Mouse (Mus musculus): ENCODE results near the gene 4930519G04Rik. TPM values are rescaled to one million over a fixed set of nuclear protein-coding genes. Genes with fewer than 3 reads are reported as not detected.
"Not testable (repeated sequence)": the region's sequence is repeated elsewhere in the genome, so short reads cannot be mapped to it uniquely, and the experiment has no call there.

The 4930519G04Rik gene
- total RNA-seq, 4 experiments from 2014 or later: not detected

DNA sequence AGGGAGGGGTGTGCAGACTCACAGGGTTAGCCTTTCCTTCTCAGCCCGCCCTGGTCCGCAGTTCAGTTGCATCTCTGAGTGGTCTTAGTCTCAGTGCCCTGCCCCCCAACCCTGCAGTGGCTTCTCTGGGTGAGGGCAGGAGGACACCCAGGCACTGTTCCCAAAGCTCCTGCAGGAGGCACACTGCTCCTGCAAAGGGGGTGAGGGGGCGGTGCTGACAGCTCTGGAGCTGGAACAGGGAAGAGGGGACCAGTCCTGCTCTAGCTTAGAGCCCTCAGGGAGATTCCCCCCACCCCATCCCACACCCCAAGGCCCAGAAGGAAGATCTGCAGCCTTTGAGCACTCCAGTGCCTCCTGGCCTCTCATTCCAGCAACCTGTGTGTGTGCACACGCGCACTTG is 10.8 kb upstream of the 4930519G04Rik start:
- no peak for DNase-seq

DNA sequence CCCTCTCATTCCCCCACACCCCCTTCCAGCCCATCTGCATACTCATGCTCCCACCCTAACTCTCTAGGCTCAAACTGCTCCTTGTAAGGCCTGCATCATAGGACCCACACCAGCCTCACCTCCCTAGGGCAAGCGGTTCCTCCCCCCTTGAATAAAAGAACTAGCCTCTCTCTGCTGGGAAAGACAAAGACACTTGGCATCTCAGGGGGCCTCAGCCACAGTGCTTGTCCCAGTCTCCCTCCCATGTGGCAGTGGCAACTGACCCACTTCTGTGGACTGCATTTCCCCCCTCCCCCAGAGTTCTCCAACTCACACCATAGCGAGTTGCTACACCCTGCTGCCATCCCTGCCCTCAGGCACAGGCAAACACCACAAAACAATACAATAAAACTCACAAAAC is 9.1 kb upstream of the 4930519G04Rik start:
- DNase-seq: not testable (repeated sequence)

DNA sequence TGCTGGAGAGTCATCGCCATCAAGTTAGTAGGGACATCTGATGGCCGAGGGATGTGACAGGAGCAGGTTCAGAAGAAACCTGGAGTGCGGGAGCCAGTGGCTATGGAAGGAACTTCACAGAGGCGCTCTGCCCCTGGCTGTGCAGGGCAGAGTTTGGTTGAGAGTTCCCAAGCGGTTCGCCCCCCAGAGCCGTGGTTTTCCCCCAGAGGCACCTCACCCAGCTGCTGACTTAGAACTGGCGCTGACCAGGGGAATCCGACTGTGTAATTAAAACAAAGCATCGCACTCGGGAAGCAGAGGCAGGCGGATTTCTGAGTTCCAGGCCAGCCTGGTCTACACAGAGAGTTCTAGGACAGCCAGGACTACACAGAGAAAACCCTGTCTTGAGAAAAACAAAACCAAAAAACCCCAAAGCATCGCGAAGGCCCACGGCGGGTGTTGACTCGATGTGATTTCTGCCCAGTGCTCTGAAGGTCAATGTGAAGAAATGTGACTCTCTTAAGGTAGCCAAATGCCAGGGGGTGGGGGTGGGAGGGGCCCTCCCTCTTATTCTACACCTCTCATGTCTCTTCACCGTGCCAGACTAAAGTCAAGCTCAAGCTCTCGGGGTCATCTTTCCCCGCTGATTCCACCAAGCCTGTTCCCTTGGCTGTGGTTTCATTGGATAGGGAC is 1.8 kb upstream of the 4930519G04Rik start:
- DNase-seq: no peak

DNA sequence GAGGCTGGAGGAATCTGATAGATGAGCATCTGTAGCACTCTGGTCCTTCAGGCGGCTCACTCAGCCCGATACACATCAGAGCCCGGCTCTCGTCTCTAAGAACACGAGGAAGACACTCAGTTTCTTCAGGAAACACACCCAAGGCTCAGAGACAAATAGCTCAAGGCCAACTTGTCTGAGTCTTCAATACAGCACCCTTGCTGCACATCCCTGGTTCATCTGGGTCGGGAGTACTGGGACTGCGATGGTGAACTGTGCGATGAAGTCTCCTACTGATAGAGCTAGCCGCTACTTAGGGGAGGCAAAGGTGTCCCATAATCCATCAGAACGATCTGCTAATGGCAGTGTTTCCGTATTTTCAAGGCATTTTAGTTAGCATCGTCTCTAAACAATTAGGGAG is 5.1 kb downstream of the 4930519G04Rik start, which contains the start of gene Gm9936:
Gene Gm9936 (minus strand): TSS at position 101 of the 400 bp plus-strand sequence.
- no peak for DNase-seq

DNA sequence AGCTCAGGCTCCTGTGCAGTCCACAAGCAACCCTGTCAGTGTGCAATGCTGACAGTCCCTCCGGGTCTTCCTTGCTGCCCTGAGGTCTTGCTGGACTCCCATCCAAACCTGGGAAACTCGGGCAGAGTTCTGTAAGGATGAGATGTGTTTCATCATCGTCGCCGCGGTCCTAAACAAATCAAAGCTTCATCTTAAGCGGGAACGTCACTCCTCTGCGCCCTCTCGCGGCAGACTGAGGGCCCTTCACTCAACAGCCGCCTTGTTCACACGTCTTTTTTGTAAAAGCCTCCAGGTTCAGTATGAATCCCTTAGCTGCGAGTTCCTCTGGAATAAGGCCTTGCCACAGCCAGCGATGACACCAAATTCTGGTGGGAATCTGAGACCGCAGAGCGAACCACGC is 5.8 kb downstream of the 4930519G04Rik start:
- peak; percentile 23 for DNase-seq

DNA sequence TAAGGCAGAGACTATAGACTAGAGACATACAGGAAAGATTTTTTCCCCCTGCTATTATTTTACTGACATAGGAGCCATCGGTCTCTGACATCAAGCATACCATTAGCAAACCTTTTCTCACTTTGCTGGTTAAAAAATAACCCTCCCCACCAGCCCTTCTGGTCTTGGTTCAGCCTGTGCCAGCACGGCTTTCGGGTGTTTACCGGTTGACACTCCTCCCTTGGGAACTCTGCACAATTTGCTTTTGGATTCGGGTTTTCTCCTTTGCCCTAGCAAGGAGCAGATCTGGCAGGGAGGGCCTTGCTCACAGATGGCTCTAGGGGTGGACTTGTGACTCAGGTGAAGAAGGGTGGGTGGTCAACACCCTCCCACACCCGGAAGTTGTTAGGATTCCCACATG is 8.3 kb downstream of the 4930519G04Rik start:
- no peak for DNase-seq

DNA sequence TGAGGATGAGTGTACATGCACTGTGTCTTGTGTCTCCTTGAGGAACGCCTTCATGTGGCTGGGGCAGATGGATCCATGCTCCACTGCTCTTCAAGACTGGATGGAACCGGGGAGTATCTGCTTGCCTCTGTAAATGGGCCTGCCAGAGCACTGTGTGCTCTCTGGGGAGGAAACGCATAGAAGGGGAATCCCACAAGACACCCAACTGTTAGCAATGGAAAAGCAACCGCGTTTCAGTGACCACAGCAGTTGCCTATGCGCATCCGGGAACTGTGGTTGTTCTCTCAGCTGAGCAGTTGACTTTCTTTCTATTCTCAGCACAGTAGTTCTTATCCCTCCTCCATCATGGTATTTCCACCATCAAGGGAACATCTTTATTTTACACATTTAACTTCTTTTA is 11.3 kb downstream of the 4930519G04Rik start:
- DNase-seq: no peak

DNA sequence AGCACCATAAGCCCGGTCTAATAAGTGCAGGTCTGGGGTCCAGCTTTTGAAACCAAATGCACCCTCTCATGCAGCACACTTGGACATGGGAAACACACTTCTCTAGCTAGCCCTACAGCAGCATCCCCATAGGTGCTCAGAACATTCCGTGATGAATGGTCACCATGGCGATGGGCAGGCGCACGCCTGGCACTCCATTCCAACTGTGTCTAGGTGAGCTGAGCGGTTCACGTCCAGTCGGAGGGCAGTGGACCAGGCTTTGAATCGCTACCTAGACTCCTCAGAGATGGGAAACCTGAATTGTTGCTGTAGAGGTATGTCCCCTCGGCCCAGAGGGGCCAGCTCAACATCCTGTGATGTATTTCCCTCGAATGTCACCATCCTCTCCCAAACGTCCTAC is 11.8 kb downstream of the 4930519G04Rik start:
- no peak for DNase-seq

DNA sequence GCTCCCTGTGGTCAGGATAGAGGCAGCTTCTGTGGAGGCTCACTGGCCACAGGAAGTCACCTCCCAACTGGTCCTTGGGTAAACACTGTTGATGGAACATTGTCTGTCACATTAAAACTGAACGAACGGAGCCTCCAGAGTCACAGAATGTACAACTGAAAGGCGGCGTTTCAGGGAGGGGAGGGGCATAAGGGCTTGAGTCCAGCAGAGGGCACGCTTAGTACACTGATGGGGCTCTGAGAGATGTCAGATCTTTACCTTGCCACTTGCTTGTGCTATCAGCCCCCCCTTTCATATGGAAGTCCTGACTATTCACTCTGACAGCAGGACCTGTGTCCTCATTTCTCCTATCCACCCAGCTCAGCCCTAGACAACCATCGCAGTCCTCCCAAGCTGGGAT is 22.4 kb downstream of the 4930519G04Rik start:
- no peak for DNase-seq

DNA sequence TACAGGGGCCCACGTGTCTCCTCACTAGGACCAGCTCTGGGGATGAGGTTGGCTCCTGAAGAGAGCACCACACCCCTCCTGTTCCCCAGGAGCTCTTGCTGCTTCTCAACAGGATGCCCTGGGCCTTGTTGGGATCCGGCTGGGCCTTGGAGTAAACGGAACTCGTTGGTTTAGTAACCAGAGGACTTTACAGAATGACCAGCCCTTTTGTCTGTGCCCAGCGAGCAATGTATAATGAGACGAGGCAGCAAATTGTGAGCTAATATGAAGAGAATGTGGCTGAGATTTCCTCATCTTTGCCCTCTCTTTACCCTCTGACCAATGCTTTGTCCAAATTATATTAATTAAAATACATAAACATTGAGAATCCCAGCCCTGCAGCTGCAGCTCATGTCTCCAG is 22.9 kb downstream of the 4930519G04Rik start:
- no peak for DNase-seq

DNA sequence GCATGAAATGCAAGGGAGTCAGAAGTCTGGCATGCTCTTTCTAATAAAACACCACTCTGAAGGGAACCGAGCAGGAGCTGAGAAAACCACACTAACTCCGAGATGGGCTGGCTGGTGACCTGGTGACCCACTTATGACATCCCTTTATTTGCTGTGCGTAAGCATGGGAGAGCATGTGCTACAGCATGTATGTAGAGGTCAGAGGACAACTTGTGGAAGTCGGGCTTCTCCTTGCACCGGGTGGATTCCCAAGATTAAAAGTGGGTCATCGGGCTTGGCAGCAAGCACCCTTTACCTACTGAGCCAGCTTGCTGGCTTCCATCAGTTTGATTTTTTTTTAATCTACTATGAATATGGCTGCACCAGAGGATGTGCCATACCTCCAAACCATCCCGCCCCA is 24.0 kb downstream of the 4930519G04Rik start:
- DNase-seq: no peak

DNA sequence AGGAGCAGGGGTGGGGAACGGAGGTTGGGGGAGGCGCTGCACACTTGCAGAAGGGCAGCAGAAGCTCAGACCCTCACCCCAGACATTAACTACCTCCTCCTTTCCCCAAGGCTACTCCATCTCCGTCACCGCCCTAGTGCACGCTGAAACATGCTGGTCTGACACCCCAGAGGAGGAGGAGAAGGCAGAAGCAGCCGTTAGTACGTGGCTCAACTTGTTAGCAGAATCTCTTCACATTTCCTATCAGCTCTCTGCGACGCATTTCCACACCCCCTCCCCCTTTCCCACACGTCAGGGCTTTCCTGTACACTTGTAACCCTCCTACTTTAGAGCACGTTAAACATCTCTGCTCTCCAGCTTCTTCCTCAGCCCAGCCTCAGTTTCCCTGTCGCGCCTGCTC is 25.9 kb downstream of the 4930519G04Rik start:
- no peak for DNase-seq

DNA sequence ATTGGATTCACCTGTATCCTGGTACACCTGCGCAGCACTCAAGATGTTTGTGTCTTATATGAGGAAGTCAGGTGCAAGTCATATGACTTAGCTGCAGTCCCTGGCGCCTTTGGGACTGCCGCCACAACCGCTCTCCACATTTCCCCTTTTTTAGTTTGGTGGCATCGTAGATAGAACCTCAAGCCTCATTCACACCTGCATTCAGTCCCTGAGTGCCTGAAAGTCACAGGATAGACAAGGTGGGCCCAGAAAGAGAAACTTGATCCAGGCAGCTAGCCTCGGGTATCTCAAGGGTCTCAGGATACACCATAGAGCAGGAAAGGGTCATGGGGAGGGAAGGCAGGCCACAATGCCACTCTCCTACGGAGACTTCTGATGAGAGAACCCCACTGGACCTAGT is 28.9 kb downstream of the 4930519G04Rik start:
- not testable (repeated sequence) for DNase-seq

DNA sequence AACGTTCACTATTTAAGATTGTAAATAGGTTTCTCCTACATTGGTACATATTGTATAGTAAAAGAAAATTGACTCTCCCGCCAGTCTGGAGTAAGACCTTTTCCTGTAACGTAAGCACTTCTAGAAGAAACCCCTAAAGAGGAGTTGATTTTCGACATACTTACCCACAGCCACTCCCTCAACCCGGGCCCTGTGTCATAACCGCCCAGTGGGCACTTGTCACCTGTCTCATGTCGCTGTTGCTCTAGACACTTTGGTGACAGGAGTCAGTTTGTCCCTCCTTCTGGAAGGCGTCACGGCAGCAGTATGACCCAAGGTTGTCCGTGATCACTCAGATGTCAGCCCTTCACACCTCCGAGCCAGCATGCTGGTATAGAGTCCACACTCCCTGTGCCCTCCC is 29.6 kb downstream of the 4930519G04Rik start:
- DNase-seq: no peak

DNA sequence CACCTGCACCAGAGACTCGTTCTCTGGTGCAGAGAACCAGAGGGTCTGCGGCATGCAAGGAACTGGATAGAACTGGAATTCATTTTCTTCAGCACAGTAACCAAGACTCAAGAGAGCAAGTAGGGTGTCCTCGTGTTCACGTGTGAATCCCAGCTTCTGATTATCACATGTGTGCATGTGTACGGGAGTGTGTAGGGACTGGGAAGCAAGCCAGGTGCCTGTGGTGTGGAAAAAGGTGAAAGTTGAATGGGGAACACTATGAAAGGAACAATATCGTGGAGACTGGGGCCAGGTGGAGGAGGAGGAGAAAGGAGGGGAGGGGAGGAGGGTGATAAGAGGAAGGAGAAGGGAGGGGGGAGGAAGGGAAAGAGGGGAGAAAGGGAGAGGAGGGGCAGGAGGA is 33.3 kb downstream of the 4930519G04Rik start:
- no peak for DNase-seq

DNA sequence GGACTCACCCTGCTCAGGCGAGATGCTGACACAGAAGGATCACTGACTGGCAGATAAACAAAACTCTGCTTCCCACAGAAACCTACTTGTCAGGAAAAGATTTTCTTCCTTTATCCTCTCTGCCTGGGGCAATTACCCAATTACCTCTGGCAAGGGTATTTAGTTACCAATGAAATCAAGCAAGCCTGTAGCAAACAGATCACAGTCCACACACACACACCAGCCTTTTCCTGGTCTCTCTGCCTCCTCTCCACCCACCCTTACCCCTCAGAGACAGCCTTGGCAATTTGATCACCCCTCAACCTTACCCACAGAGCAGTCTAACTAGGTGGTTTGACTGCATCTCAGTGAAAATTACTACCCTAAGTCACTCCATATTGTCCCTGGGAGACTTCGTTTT is 35.5 kb downstream of the 4930519G04Rik start:
- no peak for DNase-seq

DNA sequence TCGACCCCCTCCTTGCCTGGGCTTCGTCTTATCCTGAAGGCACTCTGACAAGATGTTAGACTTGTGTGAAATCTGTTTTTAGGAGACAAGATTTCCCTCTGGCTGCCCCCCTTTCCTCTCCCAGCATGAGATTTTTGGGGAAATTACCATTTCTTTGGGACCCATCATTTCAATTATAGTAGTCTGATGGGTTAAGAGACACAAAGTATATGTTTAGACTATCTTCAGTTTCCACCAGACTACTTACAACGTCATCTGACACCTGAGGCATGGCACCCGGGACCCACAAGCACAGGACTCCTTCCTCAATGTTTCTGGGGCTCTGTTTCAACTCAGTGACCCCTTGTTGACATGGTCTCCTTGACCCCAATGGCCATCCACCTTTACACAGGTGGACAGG is 42.1 kb downstream of the 4930519G04Rik start:
- DNase-seq: no peak

DNA sequence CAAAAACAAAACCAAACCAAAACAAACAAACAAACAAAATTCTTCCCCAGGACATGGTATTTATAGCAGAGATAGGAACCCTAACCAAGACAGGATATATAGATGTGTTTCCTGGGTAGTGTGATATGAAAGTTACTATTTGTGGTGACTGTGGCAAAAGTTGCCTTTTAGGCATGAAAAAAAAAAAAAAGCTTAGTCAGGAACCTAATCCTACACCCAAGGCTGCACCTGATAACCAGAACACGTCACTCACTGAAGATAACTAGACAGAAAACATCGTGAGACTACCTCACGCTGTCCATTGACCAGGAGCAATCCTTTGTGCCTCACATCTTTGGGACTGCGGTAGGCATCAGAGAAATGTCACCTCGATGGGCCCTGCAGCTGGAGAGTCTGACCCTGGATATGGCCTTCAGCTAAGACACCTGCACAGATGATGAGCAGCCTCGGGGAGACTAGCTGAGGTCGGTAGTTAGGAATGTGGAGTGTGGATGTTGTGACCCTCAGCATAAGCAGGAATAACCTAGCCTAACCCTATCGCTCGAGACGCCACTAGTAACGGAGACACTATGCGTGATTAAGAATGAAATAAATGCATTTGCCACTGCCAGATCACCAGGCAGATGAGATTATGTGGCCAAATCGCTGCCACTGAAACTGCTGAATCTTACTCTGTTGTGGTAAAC is 43.4 kb downstream of the 4930519G04Rik start, which contains the start of gene Oasl2:
Gene Oasl2 (plus strand): TSS at position 249 of the 686 bp plus-strand sequence.
- no peak for DNase-seq

DNA sequence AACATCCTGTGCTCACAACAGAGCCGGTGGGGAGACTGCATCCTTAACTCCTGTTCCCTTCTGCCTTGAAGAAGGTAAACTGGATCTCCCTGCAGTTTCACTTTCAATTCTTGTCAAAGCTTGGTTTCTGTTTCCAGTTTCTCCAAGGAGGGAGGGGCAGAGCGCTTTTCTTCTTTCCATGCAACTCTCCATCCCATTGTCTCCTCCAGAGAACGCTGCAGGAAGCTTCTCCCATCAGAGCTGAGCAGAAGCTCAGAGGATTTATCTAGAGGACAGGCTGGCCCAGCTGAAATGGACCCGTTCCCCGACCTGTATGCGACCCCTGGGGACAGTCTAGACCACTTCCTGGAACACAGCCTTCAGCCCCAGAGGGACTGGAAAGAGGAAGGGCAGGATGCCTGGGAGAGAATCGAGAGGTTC is 43.9 kb downstream of the 4930519G04Rik start:
- no peak for DNase-seq

DNA sequence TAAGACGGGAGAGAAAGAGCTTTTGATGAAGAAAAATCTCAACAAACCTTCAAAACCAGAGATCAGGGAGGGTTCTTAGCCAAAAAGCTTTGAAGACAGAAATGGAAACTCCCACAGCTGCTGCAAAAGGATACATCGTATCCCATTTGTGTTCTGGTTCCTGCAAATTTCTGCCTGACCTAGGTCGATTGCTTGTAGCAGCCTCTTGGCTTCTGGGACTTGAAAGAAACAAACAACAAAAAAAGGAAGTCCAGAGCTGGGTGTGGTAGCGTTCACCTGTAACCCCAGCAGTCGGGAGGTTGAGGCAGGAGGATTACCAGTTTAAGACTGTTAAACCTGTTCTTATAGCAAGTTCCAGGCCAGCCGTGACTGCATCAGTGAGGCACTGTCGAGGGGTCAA is 45.4 kb downstream of the 4930519G04Rik start:
- DNase-seq: no peak

DNA sequence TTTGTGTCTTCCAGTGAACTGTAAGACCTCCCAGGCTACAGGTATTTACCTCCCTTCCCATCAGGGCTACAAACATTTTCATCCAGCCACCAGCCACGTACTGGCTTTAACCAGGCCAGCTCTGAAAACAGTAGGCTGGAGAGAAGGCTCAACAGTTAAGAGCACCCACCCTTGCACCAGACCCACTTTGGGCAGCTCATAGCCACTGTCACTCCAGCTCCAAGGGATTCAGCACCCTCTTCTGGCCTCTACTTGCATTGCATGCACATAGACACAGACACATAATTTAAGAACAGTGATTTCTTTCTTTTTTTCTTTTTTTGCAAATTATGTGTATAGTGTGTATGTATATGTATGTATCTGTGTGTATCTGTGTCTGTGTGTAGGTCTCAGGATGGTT is 48.9 kb downstream of the 4930519G04Rik start:
- no peak for DNase-seq

DNA sequence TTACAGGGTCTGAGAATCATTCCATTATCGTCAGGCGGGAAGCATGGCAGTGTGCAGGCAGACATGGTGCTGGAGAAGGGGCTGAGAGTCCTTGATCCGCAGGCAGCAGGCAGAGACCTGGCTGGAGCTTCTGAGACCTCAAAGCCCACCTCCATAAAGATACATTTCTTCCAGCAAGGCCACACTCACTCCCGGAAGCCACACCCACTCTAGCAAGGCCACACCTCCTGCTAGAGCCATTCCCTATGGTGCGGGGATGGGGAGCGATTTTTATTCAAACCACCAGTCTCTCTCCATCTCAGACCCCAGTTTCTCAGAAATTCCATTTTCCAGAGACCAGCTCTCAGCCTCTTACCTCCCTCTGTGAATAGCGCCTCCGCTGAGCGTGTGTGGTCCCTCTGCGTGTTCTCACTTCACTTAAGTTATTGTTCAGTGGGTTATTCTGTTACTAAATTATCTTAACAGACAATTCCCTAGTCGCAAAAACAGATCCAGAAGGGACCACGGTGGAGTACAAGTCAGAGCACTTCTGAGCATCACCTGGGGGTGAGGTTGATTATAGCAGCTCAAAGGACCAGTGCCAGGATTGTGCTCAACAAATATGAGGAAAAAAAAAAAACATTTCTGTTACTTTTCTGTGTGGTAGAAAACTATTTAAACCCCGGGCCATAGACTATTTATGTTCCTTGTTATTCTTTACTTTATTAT is 55.3 kb downstream of the 4930519G04Rik start:
- DNase-seq: no peak

DNA sequence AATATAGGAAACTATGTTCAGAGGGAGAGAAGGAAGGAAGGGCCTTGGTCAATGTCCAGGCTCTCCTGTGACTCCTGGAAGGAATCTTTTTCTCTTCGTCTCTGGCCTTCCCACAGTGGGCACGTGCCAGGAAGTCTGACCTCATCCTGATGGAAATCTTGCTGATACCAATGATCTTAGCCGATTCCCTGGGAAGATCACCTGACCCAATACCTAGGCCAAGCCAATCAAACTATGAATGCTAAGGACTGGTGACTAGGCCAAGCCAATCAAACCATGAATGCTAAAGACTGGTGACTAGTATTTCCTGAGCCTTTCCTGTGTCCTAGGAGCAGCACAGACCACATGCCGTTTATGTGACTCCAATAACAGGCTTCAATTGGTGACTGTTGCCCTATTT is 60.2 kb downstream of the 4930519G04Rik start:
- DNase-seq: no peak

DNA sequence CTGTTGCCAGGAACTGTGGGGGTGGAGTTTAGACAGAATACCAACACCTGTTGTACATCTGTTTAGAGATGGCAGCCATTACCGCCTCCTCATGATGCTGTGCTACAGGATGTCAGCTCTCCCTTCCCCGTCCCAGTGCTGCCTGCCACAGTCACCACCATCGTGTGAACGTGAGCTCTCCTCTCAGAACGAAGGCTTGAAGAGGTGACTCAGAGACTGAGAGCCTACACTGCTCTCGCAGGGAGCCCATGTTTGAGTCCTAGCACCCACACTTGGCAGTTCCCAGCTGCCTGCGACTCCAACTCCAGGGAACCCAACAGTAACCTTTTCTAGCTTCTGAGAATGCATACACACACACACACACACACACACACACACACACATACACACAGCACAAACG is 61.4 kb downstream of the 4930519G04Rik start:
- DNase-seq: no peak
